Comparison of ENCODE assay signal across 23 mouse cellular contexts in genomic region chr13:113691644-113692043, GRCm38 (mm10). TPM values are rescaled to one million over a fixed set of nuclear protein-coding genes. Genes with fewer than 3 reads are reported as not detected.
DNase-seq lines count a peak whose midpoint lies in the region; ATAC-seq lines count a peak whose summit lies in the region.
"Had no signal": no experiment of that assay in that cellular context is flagged by ENCODE, and none has a peak within 500 bp of the region (broad histone marks: within the 10 kb centered on the region; RNA-seq: fewer than 3 reads in every experiment).

No protein-coding gene starts in this region.

- DNase-seq in cerebellum, adult 8-10 months, result no peak
- DNase-seq in lung, postnatal 25 days (ENCODE audit: low spot score), result peak; percentile 8
- no peak for DNase-seq in lung, adult 18-20 months
- DNase-seq in thymus, postnatal 4 days, result peak; percentile 27
- DNase-seq in thymus, postnatal 10 days (ENCODE audit: low spot score in 2 of 2), result no peak
- no peak for DNase-seq in layer of hippocampus, postnatal 14 days (ENCODE audit: low spot score in 2 of 2)
- no peak for DNase-seq in cerebellum, adult 11 months
- DNase-seq: adrenal gland, postnatal 36 days; cerebellum, adult 11-12 months; cerebellum, postnatal 14 days; gastrocnemius, adult 2 months; kidney, adult 9 months; kidney, postnatal 36 days; liver, embryonic 13.5 days had no signal

- 0 out of 2 replicates have a peak, but pooled peaks have one; percentile 6 for ATAC-seq in cerebellum, adult (ENCODE audit: insufficient number of reproducible peaks, low FRiP score, low TSS enrichment)
- ATAC-seq: forebrain, embryonic 14.5 days; hindbrain, postnatal 0 days; intestine, embryonic 16.5 days; Patski had no signal

RNA-seq across cellular contexts. Expression of gene Hspb3, which starts 28.2 kb away (rescaled TPM):
- total RNA-seq in layer of hippocampus, postnatal 14 days (2021), result 1 to 10 TPM; 1.2 to 1.5 TPM
- total RNA-seq: adrenal gland, adult 18-20 months; adrenal gland, postnatal 36 days; CH12.LX; G1E; monocyte, adult 5-6 weeks had no signal

Comparison
In these comparisons a context has a peak if more than half of its experiments do, and no peak if none do; other contexts are left out.
1. DNase-seq: peak in lung, postnatal 25 days (single experiment) and thymus, postnatal 4 days (single experiment); none in cerebellum, adult 8-10 months (single experiment), lung, adult 18-20 months (0 of 2), thymus, postnatal 10 days (0 of 2), layer of hippocampus, postnatal 14 days (0 of 2) and cerebellum, adult 11 months (single experiment).